Mouse (Mus musculus) small intestine, adult 2 months (tissue): ENCODE results near the gene Pcnx3. TPM values are rescaled to one million over a fixed set of nuclear protein-coding genes. Genes with fewer than 3 reads are reported as not detected.

Experiments used
- H3K27ac ChIP-seq: fragments of 200-500 bp; 2 replicates; pipeline ENCODE4 v1.5.1; 2012; ENCODE audit warnings: low read depth, low read length, control low read depth, inconsistent platforms; ENCODE audit not compliant: insufficient read depth
- H3K27me3 ChIP-seq: fragments of 200-500 bp; 2 replicates; pipeline ENCODE4 v1.6.1; 2012; ENCODE audit warnings: mild to moderate bottlenecking, moderate library complexity, low read length, inconsistent platforms; ENCODE audit not compliant: control insufficient read depth, insufficient read depth
- H3K36me3 ChIP-seq: fragments of 200-500 bp; 2 replicates; pipeline ENCODE4 v1.6.1; 2012; ENCODE audit warnings: mild to moderate bottlenecking, low read length, control low read depth, inconsistent platforms; ENCODE audit not compliant: control insufficient read depth, insufficient read depth
- H3K4me1 ChIP-seq: fragments of 200-500 bp; 2 replicates; pipeline ENCODE4 v1.6.1; 2012; ENCODE audit warnings: low read length, inconsistent platforms, mixed read lengths; ENCODE audit not compliant: control insufficient read depth, insufficient read depth, insufficient read length
- H3K4me3 ChIP-seq: fragments of 200-500 bp; 2 replicates; pipeline ENCODE4 v1.5.1; 2012; ENCODE audit warnings: low read depth, mild to moderate bottlenecking, control low read depth, inconsistent platforms, low read length, moderate library complexity
- CTCF ChIP-seq: fragments of 200-500 bp; IDR thresholded peaks from 2 replicates; pipeline ENCODE4 v1.5.1; 2012; ENCODE audit warnings: low read depth, mild to moderate bottlenecking, control low read depth, inconsistent platforms, low read length, moderate library complexity, mixed read lengths; ENCODE audit not compliant: insufficient replicate concordance, insufficient read length; ENCODE audit errors: extremely low read depth
- POLR2A ChIP-seq: fragments of 200-500 bp; IDR thresholded peaks from 2 replicates; pipeline ENCODE4 v1.6.1; 2012; ENCODE audit warnings: low read depth, mild to moderate bottlenecking, control low read depth, inconsistent platforms, low read length, moderate library complexity
- WGBS: fragments of 180-500 bp; shearing (Covaris S2); methylation state at CpG from one replicate; pipeline ENCODE4 v1.1.7; 2018; 5-methylcytosine and 5-hydroxymethylcytosine counted together
- polyA plus RNA-seq: library from polyadenylated mRNA; depleted of rRNA; stranded (reverse); fragments of >200 nt; gene quantifications from 2 replicates; pipeline ENCODE4 v1.2.3, GENCODE M21; 2012

Gene Pcnx3
- polyA plus RNA-seq, 1 experiment: 150 TPM

DNA sequence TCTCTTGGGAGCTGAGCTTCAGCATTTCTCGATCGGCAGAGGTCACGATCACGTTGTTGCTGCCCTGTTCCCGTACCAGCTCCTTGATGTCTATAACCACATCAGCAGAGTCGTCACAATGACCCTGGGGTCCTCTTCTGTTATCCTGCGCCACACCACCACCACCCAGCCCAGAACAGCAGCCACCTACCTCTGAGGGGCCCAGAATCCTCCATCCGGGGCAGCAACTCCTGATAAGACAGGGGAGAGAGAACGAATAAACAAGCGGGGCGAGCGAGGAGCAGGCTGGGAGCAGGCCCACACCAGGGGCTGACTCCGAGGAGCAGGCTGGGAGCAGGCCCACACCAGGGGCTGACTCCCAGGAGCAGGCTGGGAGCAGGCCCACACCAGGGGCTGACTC lies 2.3 kb downstream of the Pcnx3 start:
- Histone ChIP-seq H3K4me1 (peaks cover 14% of the 10 kb centered on the region), H3K27ac (no peak overlapping the region), H3K27me3 (no peaks in the 10 kb centered on the region), H3K4me3 (no peak overlapping the region), H3K36me3 (peaks cover 46% of the 10 kb centered on the region)
- TF ChIP-seq CTCF: no peak
- TF ChIP-seq POLR2A: no peak
- WGBS: 92% methylated on average over 13 of the region's 13 CpGs

DNA sequence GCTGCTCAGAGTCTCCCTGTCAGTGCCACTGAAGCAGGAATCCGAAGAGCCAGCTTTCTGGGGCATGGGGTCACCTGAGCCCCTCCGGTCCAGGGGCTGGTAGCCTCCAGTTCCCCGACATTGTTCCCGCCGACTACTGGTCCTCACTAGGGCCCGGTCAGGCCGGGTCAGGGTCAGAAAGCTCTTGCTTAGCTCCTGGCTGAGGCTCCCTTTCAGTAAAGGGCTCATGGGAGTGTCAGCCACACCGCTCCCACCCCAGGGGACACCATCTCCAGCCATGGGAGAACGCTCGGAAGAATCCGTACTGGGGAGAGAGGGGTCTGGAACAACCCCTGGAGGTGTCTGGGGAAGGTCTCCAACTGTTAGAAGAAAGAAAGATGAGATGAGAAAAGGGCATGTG lies 2.8 kb downstream of the Pcnx3 start:
- Histone ChIP-seq H3K36me3 (peaks cover 51% of the 10 kb centered on the region), H3K27ac (no peak overlapping the region), H3K4me1 (peaks cover 9% of the 10 kb centered on the region), H3K4me3 (no peak overlapping the region), H3K27me3 (no peaks in the 10 kb centered on the region)
- 97% methylated on average over 11 of the region's 11 CpGs for WGBS
- TF ChIP-seq CTCF (no peak), POLR2A (no peak)

DNA sequence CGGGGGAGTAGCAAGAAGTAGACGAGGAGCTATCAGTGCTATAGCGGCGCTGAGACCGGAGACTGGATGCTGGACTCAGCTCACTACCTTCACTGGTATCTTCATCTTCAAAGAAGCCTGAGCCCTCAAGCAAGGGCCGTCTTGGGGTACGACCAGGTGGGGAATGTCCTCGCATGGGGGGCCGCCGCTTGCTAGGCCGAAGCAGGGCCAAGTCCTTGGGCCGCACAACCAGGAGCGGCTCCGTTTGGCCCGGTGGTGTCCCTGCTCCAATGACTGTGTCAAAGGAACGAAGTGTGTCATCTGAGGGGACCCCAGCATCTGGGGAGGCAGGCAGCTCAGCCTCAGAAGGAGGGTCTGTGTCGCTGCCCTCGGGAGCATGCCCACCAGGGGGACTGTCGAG lies 3.3 kb downstream of the Pcnx3 start:
- Histone ChIP-seq H3K27ac (no peak overlapping the region), H3K4me1 (peaks cover 5% of the 10 kb centered on the region), H3K27me3 (no peaks in the 10 kb centered on the region), H3K36me3 (peaks cover 55% of the 10 kb centered on the region), H3K4me3 (no peak overlapping the region)
- TF ChIP-seq CTCF (no peak), POLR2A (no peak)
- WGBS: 96% methylated on average over 19 of the region's 19 CpGs

DNA sequence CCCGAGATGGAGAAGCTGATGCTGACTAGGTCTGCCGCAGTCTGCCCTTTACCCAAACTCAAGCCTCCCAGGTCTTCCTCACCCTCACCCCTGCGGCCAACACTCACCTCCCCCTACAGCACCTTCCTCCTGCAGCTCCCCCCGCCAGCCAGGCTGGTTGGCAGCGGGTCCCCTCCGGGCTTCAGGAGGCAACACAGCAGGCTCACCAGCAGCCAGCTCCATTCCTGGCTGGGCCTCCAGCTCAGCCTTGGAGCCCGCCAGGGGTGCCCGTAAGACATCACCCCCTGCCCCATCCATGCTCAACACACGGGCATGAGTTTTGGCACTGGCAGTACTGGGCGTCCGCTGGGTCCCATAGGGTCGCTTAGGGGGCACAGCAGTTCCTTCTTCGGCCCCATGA lies 3.7 kb downstream of the Pcnx3 start:
- peaks cover 3% of the 10 kb centered on the region for H3K4me1 ChIP-seq
- TF ChIP-seq CTCF (no peak), POLR2A (no peak)
- peaks cover 58% of the 10 kb centered on the region for H3K36me3 ChIP-seq
- no peaks in the 10 kb centered on the region for H3K27me3 ChIP-seq
- H3K4me3 ChIP-seq: no peak overlapping the region
- 90% methylated on average over 13 of the region's 13 CpGs for WGBS
- H3K27ac ChIP-seq: no peak overlapping the region

DNA sequence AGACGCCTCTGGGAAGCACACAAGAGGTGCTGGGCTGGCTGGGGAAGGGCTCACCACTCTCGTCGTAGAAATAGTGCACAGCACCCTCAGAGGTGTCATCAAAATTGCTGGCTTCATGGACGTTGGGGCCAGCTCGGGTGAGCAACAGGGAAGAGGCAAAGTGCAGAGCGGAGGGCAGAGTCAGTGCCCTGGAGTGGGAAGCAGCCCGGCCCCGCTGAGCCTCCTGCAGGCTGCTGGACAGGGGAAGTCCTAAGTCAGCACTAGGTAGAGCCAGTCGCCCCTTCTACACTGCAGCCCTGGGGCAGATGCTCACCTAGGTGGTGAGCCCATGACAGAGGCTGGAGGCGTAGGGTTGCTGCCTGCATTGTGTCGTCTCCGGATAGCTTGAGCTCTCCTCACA lies 4.5 kb downstream of the Pcnx3 start:
- H3K36me3 ChIP-seq: peaks cover 66% of the 10 kb centered on the region
- H3K4me1 ChIP-seq: peaks cover 3% of the 10 kb centered on the region
- TF ChIP-seq POLR2A (no peak), CTCF (no peak)
- 93% methylated on average over 12 of the region's 12 CpGs for WGBS
- no peak overlapping the region for H3K4me3 ChIP-seq
- no peaks in the 10 kb centered on the region for H3K27me3 ChIP-seq
- H3K27ac ChIP-seq: no peak overlapping the region

DNA sequence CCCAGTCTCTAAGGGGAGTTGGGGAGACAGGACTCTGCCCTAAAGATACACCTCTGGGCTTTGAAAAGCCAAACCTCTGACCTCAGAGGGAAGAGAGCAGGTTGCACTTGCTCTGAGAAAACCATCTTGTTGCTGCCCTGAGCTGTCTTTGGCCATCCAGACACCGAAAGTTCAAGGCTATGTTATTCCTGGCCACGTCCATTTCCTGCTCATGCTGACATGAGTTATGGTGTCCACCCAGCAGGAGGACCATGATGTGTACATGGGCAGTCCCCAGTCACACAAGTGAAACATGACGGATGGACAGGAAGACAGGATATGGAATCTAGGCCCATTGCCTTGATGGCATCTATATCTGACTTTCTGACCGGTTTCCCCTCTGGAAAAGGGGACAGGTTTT lies 8.3 kb downstream of the Pcnx3 start:
- H3K36me3 ChIP-seq: peaks cover 83% of the 10 kb centered on the region

DNA sequence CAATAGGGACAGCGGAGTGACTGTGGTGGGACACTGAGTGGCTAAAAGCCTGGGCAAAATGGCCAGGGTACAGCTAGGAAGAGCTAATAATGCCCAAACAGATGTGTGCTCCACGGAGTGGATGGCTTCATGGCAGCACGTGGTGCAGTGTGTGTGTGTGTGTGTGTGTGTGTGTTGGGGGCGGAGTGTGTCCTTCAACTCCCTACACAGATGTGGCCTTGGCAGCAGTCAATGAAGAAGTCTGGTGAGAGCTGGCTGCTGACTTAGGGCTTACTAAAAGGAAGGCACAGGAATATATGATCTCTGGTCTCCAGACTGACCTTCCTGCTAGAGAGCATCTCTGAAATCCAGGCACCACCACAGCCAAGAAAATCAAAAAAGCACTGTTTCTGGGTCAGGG lies 20.3 kb downstream of the Pcnx3 start:
- Histone ChIP-seq H3K27me3 (no peaks in the 10 kb centered on the region), H3K4me3 (no peak overlapping the region), H3K4me1 (peaks cover 4% of the 10 kb centered on the region; the same call in 1 of the 2 replicates), H3K36me3 (peaks cover 53% of the 10 kb centered on the region), H3K27ac (no peak overlapping the region)
- TF ChIP-seq POLR2A (no peak), CTCF (no peak)
- 76% methylated on average over 4 of the region's 4 CpGs for WGBS

More for the DNA sequence above, 8.3 kb downstream of the Pcnx3 start:
- Histone ChIP-seq H3K27ac (no peak overlapping the region), H3K4me3 (no peak overlapping the region), H3K4me1 (no peaks in the 10 kb centered on the region), H3K27me3 (no peaks in the 10 kb centered on the region)
- WGBS: 91% methylated on average over 4 of the region's 4 CpGs
- TF ChIP-seq CTCF (no peak), POLR2A (no peak)

DNA sequence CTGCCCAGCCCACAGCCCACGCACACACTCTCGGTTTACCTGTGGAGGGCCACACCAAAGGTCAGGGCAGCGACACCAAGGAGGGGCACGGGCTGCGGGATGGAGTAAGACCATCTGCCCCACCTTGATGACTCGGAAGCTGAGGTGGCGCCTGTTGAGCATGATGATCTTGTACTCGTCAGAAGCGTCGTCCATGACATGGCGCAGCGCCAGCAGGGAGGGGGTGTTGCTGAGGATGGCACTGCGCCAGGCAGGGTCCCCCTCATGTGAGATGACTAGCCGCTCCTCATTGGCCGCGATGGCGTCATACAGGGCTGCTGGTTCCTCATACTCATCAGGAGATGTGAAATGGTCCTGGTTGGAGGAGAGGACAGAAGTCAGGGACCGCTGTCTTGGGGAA lies 22.3 kb downstream of the Pcnx3 start:
- TF ChIP-seq CTCF: no peak
- no peak for TF ChIP-seq POLR2A

More for the DNA sequence above, 22.3 kb downstream of the Pcnx3 start:
- H3K4me1 ChIP-seq: peaks cover 7% of the 10 kb centered on the region
- no peaks in the 10 kb centered on the region for H3K27me3 ChIP-seq
- H3K36me3 ChIP-seq: peaks cover 35% of the 10 kb centered on the region
- no peak overlapping the region for H3K4me3 ChIP-seq
- no peak overlapping the region for H3K27ac ChIP-seq
- 94% methylated on average over 18 of the region's 18 CpGs for WGBS
